Mouse (Mus musculus) embryonic facial prominence, embryonic 12.5 days (tissue): ENCODE measurements at regions not wholly inside any gene's neighbourhood (a gene's known extent, or its start where the extent isn't known, plus 50 kb on each side); places are given as distances from the start of the nearest gene placed in this dataset.
"Not testable (repeated sequence)": the region's sequence is repeated elsewhere in the genome, so short reads cannot be mapped to it uniquely, and the experiment has no call there.

Experiments
- ATAC-seq: fragments of 200-750 bp; cut with Nextera tagmentation; 2 replicates; pipeline ENCODE4 v1.8.0; 2017; ENCODE audit not compliant: insufficient number of reproducible peaks, insufficient read depth, low FRiP score, low TSS enrichment
- H3K27ac ChIP-seq: fragments of 300-500 bp; sonication (generic); 2 replicates; pipeline ENCODE4 v1.5.1; 2016; ENCODE audit warnings: mild to moderate bottlenecking
- H3K27me3 ChIP-seq: fragments of 300-500 bp; sonication (generic); 2 replicates; pipeline ENCODE4 v1.6.1; 2016; ENCODE audit warnings: mild to moderate bottlenecking, moderate library complexity
- H3K36me3 ChIP-seq: fragments of 300-500 bp; sonication (generic); 2 replicates; pipeline ENCODE4 v1.6.1; 2016; ENCODE audit warnings: mild to moderate bottlenecking
- H3K4me1 ChIP-seq: fragments of 300-500 bp; sonication (generic); 2 replicates; pipeline ENCODE4 v1.6.1; 2016
- H3K4me2 ChIP-seq: fragments of 300-500 bp; sonication (generic); replicated peaks from 2 replicates; pipeline ENCODE4 v1.6.1; 2016; ENCODE audit warnings: mild to moderate bottlenecking, moderate library complexity
- H3K4me3 ChIP-seq: fragments of 300-500 bp; sonication (generic); 2 replicates; pipeline ENCODE4 v1.5.1; 2016; ENCODE audit warnings: mild to moderate bottlenecking
- H3K9ac ChIP-seq: fragments of 300-500 bp; sonication (generic); 2 replicates; pipeline ENCODE4 v1.6.1; 2016; ENCODE audit warnings: mild to moderate bottlenecking, moderate library complexity
- H3K9me3 ChIP-seq: fragments of 300-500 bp; sonication (generic); 2 replicates; pipeline ENCODE4 v1.6.1; 2016; ENCODE audit warnings: mild to moderate bottlenecking, moderate library complexity
- WGBS: fragments of 180-500 bp; shearing (Covaris S2); methylation state at CpG from one replicate; pipeline ENCODE4 v1.1.7; 2016; 5-methylcytosine and 5-hydroxymethylcytosine counted together

DNA sequence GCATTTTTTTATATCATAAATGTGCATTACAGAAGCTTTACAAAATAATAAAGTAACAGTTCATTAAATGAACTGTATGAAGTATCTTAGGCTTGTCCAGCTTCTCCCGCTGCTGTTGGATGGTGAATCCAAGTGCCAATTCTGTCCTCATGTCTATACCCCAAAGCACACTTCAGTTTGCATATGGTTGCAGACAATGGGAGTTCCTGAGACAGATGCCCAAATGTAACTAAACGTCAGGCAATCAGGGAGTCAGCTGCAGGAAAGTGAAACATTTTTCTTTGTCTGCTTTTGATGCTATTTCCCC lies 859.4 kb upstream of the Mms22l start:
- Histone ChIP-seq H3K9me3 (no peaks in the 10 kb centered on the region), H3K4me1 (no peaks in the 10 kb centered on the region), H3K9ac (no peak overlapping the region), H3K36me3 (no peaks in the 10 kb centered on the region), H3K27ac (no peak overlapping the region), H3K4me3 (no peak overlapping the region), H3K4me2 (no peak overlapping the region), H3K27me3 (no peaks in the 10 kb centered on the region)
- no peak for ATAC-seq
- 67% methylated on average over 2 of the region's 2 CpGs for WGBS

GRCm38 (mm10) chr4:23656671-23657070 lies 839.6 kb upstream of the Mms22l start:
- not testable (repeated sequence) for H3K4me3 ChIP-seq, ATAC-seq, H3K27me3 ChIP-seq, H3K36me3 ChIP-seq, H3K9ac ChIP-seq, H3K27ac ChIP-seq, H3K4me1 ChIP-seq, H3K9me3 ChIP-seq, H3K4me2 ChIP-seq
- 89% methylated on average over 5 of the region's 5 CpGs for WGBS

DNA sequence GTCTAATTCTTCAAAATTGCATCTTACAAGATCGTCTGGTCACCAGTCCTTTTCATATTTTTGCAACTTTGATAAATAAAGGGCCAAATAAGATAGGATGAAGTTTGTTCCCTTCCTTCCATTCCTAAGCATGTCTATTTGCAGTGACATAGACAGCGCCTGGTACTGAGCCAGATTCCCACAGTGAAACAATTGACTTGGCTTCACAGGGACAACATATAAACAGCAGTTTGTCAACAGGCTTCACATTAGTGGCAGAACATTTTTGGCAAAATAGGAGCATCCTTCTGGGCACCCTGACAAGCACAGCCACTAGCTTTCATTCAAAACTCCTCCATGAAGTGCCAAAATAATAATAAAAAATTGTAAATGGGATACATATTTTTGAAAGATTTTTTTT lies 827.4 kb upstream of the Mms22l start:
- Histone ChIP-seq H3K4me1 (no peaks in the 10 kb centered on the region), H3K4me2 (no peak overlapping the region), H3K9me3 (no peaks in the 10 kb centered on the region), H3K4me3 (no peak overlapping the region), H3K36me3 (no peaks in the 10 kb centered on the region), H3K27ac (no peak overlapping the region), H3K27me3 (no peaks in the 10 kb centered on the region), H3K9ac (no peak overlapping the region)
- 82% methylated on average over 2 of the region's 2 CpGs for WGBS
- ATAC-seq: no peak

GRCm38 (mm10) chr4:23703626-23704025 lies 792.6 kb upstream of the Mms22l start:
- Histone ChIP-seq H3K9ac (no peak overlapping the region), H3K27me3 (no peaks in the 10 kb centered on the region), H3K4me1 (no peaks in the 10 kb centered on the region), H3K27ac (no peak overlapping the region), H3K4me2 (no peak overlapping the region), H3K4me3 (no peak overlapping the region), H3K9me3 (no peaks in the 10 kb centered on the region), H3K36me3 (no peaks in the 10 kb centered on the region)
- ATAC-seq: no peak

- Histone ChIP-seq H3K4me2 (no peak overlapping the region), H3K9ac (no peak overlapping the region), H3K27ac (no peak overlapping the region), H3K36me3 (no peaks in the 10 kb centered on the region), H3K9me3 (no peaks in the 10 kb centered on the region), H3K4me3 (no peak overlapping the region), H3K27me3 (no peaks in the 10 kb centered on the region), H3K4me1 (no peaks in the 10 kb centered on the region)
- 83% methylated on average over 2 of the region's 2 CpGs for WGBS
- no peak for ATAC-seq
Observed at GRCm38 (mm10) chr4:23710716-23711115, 785.5 kb upstream of the Mms22l start.

GRCm38 (mm10) chr4:23713781-23714415 lies 782.4 kb upstream of the Mms22l start:
- H3K9me3 ChIP-seq: no peaks in the 10 kb centered on the region
- 75% methylated on average over 8 of the region's 8 CpGs for WGBS
- no peaks in the 10 kb centered on the region for H3K27me3 ChIP-seq
- H3K4me1 ChIP-seq: no peaks in the 10 kb centered on the region
- no peak overlapping the region for H3K9ac ChIP-seq
- no peak overlapping the region for H3K4me2 ChIP-seq
- no peak overlapping the region for H3K27ac ChIP-seq
- no peak for ATAC-seq
- no peaks in the 10 kb centered on the region for H3K36me3 ChIP-seq
- no peak overlapping the region for H3K4me3 ChIP-seq

GRCm38 (mm10) chr4:23727846-23728245 lies 768.4 kb upstream of the Mms22l start:
- no peak overlapping the region for H3K9ac ChIP-seq
- no peak overlapping the region for H3K4me2 ChIP-seq
- no peak for ATAC-seq
- no peak overlapping the region for H3K27ac ChIP-seq
- WGBS: 80% methylated on average over 2 of the region's 2 CpGs
- H3K27me3 ChIP-seq: no peaks in the 10 kb centered on the region
- no peak overlapping the region for H3K4me3 ChIP-seq
- no peaks in the 10 kb centered on the region for H3K36me3 ChIP-seq
- no peaks in the 10 kb centered on the region for H3K9me3 ChIP-seq
- H3K4me1 ChIP-seq: no peaks in the 10 kb centered on the region

DNA sequence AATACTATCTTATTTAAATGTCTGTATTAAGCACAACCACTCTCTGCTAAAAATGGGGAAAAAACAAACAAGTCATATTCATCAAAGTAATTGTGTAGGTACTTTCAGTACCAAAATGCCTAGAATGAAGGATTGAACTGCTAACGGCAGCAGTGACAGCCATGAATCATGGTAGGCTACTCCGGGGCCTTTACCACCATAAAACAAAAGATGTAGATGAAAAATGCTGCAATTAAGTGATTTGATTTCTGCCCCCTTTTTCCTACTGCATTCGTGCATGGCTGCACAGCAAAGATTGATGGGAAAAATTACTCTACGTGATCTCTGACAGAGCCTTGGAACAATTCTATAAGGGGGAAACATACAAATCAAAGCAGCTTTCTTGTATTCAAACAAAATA lies 763.8 kb upstream of the Mms22l start:
- no peak for ATAC-seq

DNA sequence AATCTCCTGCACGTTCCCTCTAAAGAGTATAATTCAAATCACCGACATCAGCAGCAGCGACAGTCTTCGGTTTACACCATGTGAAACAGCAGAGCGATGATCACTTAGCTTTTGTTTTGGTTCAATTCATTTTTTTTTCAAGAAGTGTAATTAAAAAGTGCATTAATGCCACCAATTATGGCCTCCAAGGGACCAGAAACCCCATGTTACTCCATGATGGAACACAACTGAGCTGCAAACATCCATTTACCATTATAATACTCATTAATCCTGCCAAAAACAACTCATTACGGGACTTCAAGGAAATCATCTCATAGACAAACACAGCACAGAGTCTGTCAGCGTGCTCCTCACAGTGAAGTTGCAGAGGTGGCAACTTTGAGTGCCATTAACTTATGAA lies 752.2 kb upstream of the Mms22l start:
- Histone ChIP-seq H3K27ac (no peak overlapping the region), H3K4me3 (no peak overlapping the region), H3K4me1 (no peaks in the 10 kb centered on the region), H3K36me3 (no peaks in the 10 kb centered on the region), H3K27me3 (no peaks in the 10 kb centered on the region), H3K4me2 (no peak overlapping the region), H3K9ac (no peak overlapping the region), H3K9me3 (no peaks in the 10 kb centered on the region)
- ATAC-seq: no peak
- WGBS: 83% methylated on average over 7 of the region's 7 CpGs

More for the DNA sequence above, 763.8 kb upstream of the Mms22l start:
- Histone ChIP-seq H3K36me3 (no peaks in the 10 kb centered on the region), H3K9me3 (no peaks in the 10 kb centered on the region), H3K27me3 (no peaks in the 10 kb centered on the region), H3K4me2 (no peak overlapping the region), H3K4me1 (no peaks in the 10 kb centered on the region), H3K4me3 (no peak overlapping the region), H3K27ac (no peak overlapping the region), H3K9ac (no peak overlapping the region)
- 70% methylated on average over 4 of the region's 4 CpGs for WGBS

DNA sequence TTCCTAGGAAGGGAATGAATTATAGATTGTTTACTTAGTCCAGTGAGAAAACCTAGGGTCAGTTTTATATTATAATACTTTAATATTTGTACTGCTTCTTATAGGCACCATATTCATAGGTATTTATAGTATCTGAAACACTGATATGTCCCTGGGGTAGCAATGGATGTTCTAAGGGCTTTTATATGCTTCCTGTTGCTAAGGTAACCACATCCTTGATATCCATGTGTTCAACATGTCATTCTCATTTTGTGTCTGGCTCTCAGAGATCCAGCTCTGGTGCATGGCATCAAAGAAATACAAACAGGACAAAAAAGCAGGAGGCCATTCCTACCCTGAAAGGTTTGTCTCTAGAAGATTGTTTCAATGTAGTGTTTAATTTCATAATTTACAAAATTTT lies 738.2 kb upstream of the Mms22l start:
- H3K36me3 ChIP-seq: no peaks in the 10 kb centered on the region
- no peaks in the 10 kb centered on the region for H3K27me3 ChIP-seq
- ATAC-seq: no peak
- no peak overlapping the region for H3K4me3 ChIP-seq
- H3K9ac ChIP-seq: no peak overlapping the region
- H3K9me3 ChIP-seq: no peaks in the 10 kb centered on the region
- no peak overlapping the region for H3K27ac ChIP-seq
- H3K4me1 ChIP-seq: no peaks in the 10 kb centered on the region
- no peak overlapping the region for H3K4me2 ChIP-seq

GRCm38 (mm10) chr4:23787417-23788204 lies 708.6 kb upstream of the Mms22l start:
- no peaks in the 10 kb centered on the region for H3K27me3 ChIP-seq
- H3K27ac ChIP-seq: no peak overlapping the region
- no peaks in the 10 kb centered on the region for H3K36me3 ChIP-seq
- no peak overlapping the region for H3K4me3 ChIP-seq
- H3K4me2 ChIP-seq: no peak overlapping the region
- WGBS: 51% methylated on average over 4 of the region's 4 CpGs
- no peaks in the 10 kb centered on the region for H3K9me3 ChIP-seq
- no peak for ATAC-seq
- no peaks in the 10 kb centered on the region for H3K4me1 ChIP-seq
- no peak overlapping the region for H3K9ac ChIP-seq

GRCm38 (mm10) chr4:23823516-23823915 lies 672.7 kb upstream of the Mms22l start:
- no peaks in the 10 kb centered on the region for H3K9me3 ChIP-seq
- no peak overlapping the region for H3K4me2 ChIP-seq
- H3K36me3 ChIP-seq: no peaks in the 10 kb centered on the region
- H3K27me3 ChIP-seq: no peaks in the 10 kb centered on the region
- WGBS: 81% methylated on average over 2 of the region's 2 CpGs
- no peak overlapping the region for H3K27ac ChIP-seq
- H3K4me3 ChIP-seq: no peak overlapping the region
- no peaks in the 10 kb centered on the region for H3K4me1 ChIP-seq
- ATAC-seq: no peak
- no peak overlapping the region for H3K9ac ChIP-seq
